Mouse (Mus musculus) kidney, embryonic 14.5 days (tissue): ENCODE data around the gene Disp2. TPM values are rescaled to one million over a fixed set of nuclear protein-coding genes. Genes with fewer than 3 reads are reported as not detected.

Source experiments
- ATAC-seq: fragments of 200-750 bp; cut with Nextera tagmentation; 2 replicates; pipeline ENCODE4 v1.8.0; 2017; ENCODE audit warnings: moderate number of reproducible peaks, mild to moderate bottlenecking, moderate TSS enrichment, moderate library complexity; ENCODE audit not compliant: low FRiP score, low TSS enrichment
- H3K27ac ChIP-seq: fragments of 300-500 bp; sonication (generic); 2 replicates; pipeline ENCODE4 v1.5.1; 2014; ENCODE audit warnings: low read depth, mild to moderate bottlenecking, low read length, moderate library complexity, mixed read lengths
- H3K27me3 ChIP-seq: fragments of 300-500 bp; sonication (generic); 2 replicates; pipeline ENCODE4 v1.6.1; 2014; ENCODE audit warnings: mild to moderate bottlenecking, low read length; ENCODE audit not compliant: control insufficient read depth, insufficient read depth
- H3K36me3 ChIP-seq: fragments of 300-500 bp; sonication (generic); 2 replicates; pipeline ENCODE4 v1.6.1; 2014; ENCODE audit warnings: low read length, mixed read lengths; ENCODE audit not compliant: control insufficient read depth, insufficient read depth
- H3K4me1 ChIP-seq: fragments of 300-500 bp; sonication (generic); 2 replicates; pipeline ENCODE4 v1.6.1; 2014; ENCODE audit warnings: low read length, mixed read lengths; ENCODE audit not compliant: control insufficient read depth, insufficient read depth
- H3K4me2 ChIP-seq: fragments of 300-500 bp; sonication (generic); replicated peaks from 2 replicates; pipeline ENCODE4 v1.6.1; 2014; ENCODE audit warnings: low read depth, mild to moderate bottlenecking, low read length
- H3K4me3 ChIP-seq: fragments of 300-500 bp; sonication (generic); 2 replicates; pipeline ENCODE4 v1.5.1; 2014; ENCODE audit warnings: mild to moderate bottlenecking, low read length
- H3K9ac ChIP-seq: fragments of 300-500 bp; sonication (generic); 2 replicates; pipeline ENCODE4 v1.6.1; 2014; ENCODE audit warnings: low read depth, mild to moderate bottlenecking, low read length, moderate library complexity
- H3K9me3 ChIP-seq: fragments of 300-500 bp; sonication (generic); 2 replicates; pipeline ENCODE4 v1.6.1; 2016; ENCODE audit warnings: low read length; ENCODE audit not compliant: control insufficient read depth
- WGBS: fragments of 180-500 bp; shearing (Covaris S2); extraction: QIAGEN DNeasy Blood & Tissue Kit; methylation state at CpG from one replicate; pipeline ENCODE4 v1.1.7; 2014; 5-methylcytosine and 5-hydroxymethylcytosine counted together
- polyA plus RNA-seq: library from polyadenylated mRNA; unstranded; fragments of >200 nt; fragmentation: Nextera tagmentation; extraction: Ambion mirVana; gene quantifications from 2 replicates; pipeline ENCODE4 v1.2.1, GENCODE M21; 2014

Gene Disp2
- polyA plus RNA-seq, 1 experiment from 2014 or later: 0.05 TPM

- H3K4me1 ChIP-seq: no peaks in the 10 kb centered on the region
- H3K9ac ChIP-seq: no peak overlapping the region
- H3K27ac ChIP-seq: no peak overlapping the region
- ATAC-seq: no peak
- 90% methylated on average over 6 of the region's 6 CpGs for WGBS
- peaks cover 47% of the 10 kb centered on the region for H3K36me3 ChIP-seq
- no peaks in the 10 kb centered on the region for H3K9me3 ChIP-seq
- H3K27me3 ChIP-seq: no peaks in the 10 kb centered on the region
- H3K4me2 ChIP-seq: no peak overlapping the region
- H3K4me3 ChIP-seq: no peak overlapping the region
Measured at GRCm38 (mm10) chr2:118834061-118834460, 54.5 kb downstream of the Disp2 start.

- Histone ChIP-seq H3K4me1 (no peaks in the 10 kb centered on the region), H3K4me3 (no peak overlapping the region), H3K36me3 (peaks cover 39% of the 10 kb centered on the region), H3K27me3 (no peaks in the 10 kb centered on the region), H3K27ac (no peak overlapping the region), H3K9ac (no peak overlapping the region), H3K9me3 (no peaks in the 10 kb centered on the region), H3K4me2 (no peak overlapping the region)
- no peak for ATAC-seq
- WGBS: 85% methylated on average over 6 of the region's 6 CpGs
Measured at GRCm38 (mm10) chr2:118835115-118835514, 55.6 kb downstream of the Disp2 start.

GRCm38 (mm10) chr2:118838330-118838729, 58.8 kb downstream of the Disp2 start:
- Histone ChIP-seq H3K36me3 (peaks cover 13% of the 10 kb centered on the region), H3K27ac (no peak overlapping the region), H3K27me3 (no peaks in the 10 kb centered on the region), H3K9me3 (no peaks in the 10 kb centered on the region), H3K4me2 (no peak overlapping the region), H3K4me3 (no peak overlapping the region), H3K9ac (no peak overlapping the region), H3K4me1 (no peaks in the 10 kb centered on the region)
- 51% methylated on average over 5 of the region's 5 CpGs for WGBS
- no peak for ATAC-seq

- WGBS: 68% methylated on average over 5 of the region's 5 CpGs
- Histone ChIP-seq H3K4me3 (no peak overlapping the region), H3K27ac (no peak overlapping the region), H3K4me2 (no peak overlapping the region), H3K9ac (no peak overlapping the region), H3K27me3 (no peaks in the 10 kb centered on the region), H3K36me3 (no peaks in the 10 kb centered on the region), H3K4me1 (no peaks in the 10 kb centered on the region), H3K9me3 (no peaks in the 10 kb centered on the region; the same call in 1 of the 2 replicates)
- no peak for ATAC-seq
Measured at GRCm38 (mm10) chr2:118841186-118841585, 61.7 kb downstream of the Disp2 start.

GRCm38 (mm10) chr2:118841774-118842173, 62.3 kb downstream of the Disp2 start:
- Histone ChIP-seq H3K4me1 (no peaks in the 10 kb centered on the region), H3K4me2 (no peak overlapping the region), H3K27ac (no peak overlapping the region), H3K36me3 (no peaks in the 10 kb centered on the region), H3K4me3 (no peak overlapping the region), H3K27me3 (no peaks in the 10 kb centered on the region), H3K9ac (no peak overlapping the region), H3K9me3 (no peaks in the 10 kb centered on the region; the same call in 1 of the 2 replicates)
- WGBS: 84% methylated on average over 4 of the region's 4 CpGs
- no peak for ATAC-seq

- no peak overlapping the region for H3K4me3 ChIP-seq
- no peak overlapping the region for H3K9ac ChIP-seq
- no peak for ATAC-seq
- H3K36me3 ChIP-seq: no peaks in the 10 kb centered on the region
- H3K4me1 ChIP-seq: no peaks in the 10 kb centered on the region
- H3K4me2 ChIP-seq: no peak overlapping the region
- H3K9me3 ChIP-seq: no peaks in the 10 kb centered on the region; the same call in 1 of the 2 replicates
- no peaks in the 10 kb centered on the region for H3K27me3 ChIP-seq
- WGBS: 66% methylated on average over 3 of the region's 3 CpGs
- H3K27ac ChIP-seq: no peak overlapping the region
Measured at GRCm38 (mm10) chr2:118844427-118844826, 64.9 kb downstream of the Disp2 start.

- Histone ChIP-seq H3K4me2 (no peak overlapping the region), H3K4me3 (no peak overlapping the region), H3K27ac (no peak overlapping the region), H3K4me1 (0 out of 2 replicates have a peak, but pooled peaks cover 2% of the 10 kb centered on the region), H3K36me3 (no peaks in the 10 kb centered on the region), H3K9ac (no peak overlapping the region), H3K9me3 (no peaks in the 10 kb centered on the region; the same call in 1 of the 2 replicates), H3K27me3 (no peaks in the 10 kb centered on the region)
- WGBS: 41% methylated on average over 7 of the region's 7 CpGs
- peak; percentile 64; the same call in 1 of the 2 replicates for ATAC-seq
Measured at GRCm38 (mm10) chr2:118846246-118846645, 66.7 kb downstream of the Disp2 start.

- no peaks in the 10 kb centered on the region for H3K36me3 ChIP-seq
- no peak overlapping the region for H3K9ac ChIP-seq
- no peak overlapping the region for H3K4me3 ChIP-seq
- no peaks in the 10 kb centered on the region for H3K9me3 ChIP-seq
- no peak overlapping the region for H3K27ac ChIP-seq
- WGBS: 5% methylated on average over 3 of the region's 3 CpGs
- H3K4me1 ChIP-seq: 0 out of 2 replicates have a peak, but pooled peaks cover 2% of the 10 kb centered on the region
- no peaks in the 10 kb centered on the region for H3K27me3 ChIP-seq
- ATAC-seq: no peak
- H3K4me2 ChIP-seq: no peak overlapping the region
Measured at GRCm38 (mm10) chr2:118851756-118852155, 72.2 kb downstream of the Disp2 start.
